Mouse (Mus musculus) activated CD4-positive, CD25-positive, alpha-beta regulatory T cell, adult 9 weeks (primary cell): ENCODE data around the gene Rimbp2. TPM values are rescaled to one million over a fixed set of nuclear protein-coding genes. Genes with fewer than 3 reads are reported as not detected.

ENCODE experiments used
- polyA plus RNA-seq: library from polyadenylated mRNA; unstranded; fragments of 100-300 nt; shearing (Covaris generic); gene quantifications from one replicate; pipeline ENCODE4 v1.2.1, GENCODE M21; 2017

Gene Rimbp2
- polyA plus RNA-seq, result not detected

GRCm38 (mm10) chr5:128953278-128954070 lies at the start of gene Rimbp2:
Gene Rimbp2 (minus strand): TSS chr5:128953486.

Other genes starting within 250 kb of the Rimbp2 start
- 3.0 TPM for gene Stx2, start 55.1 kb upstream of the Rimbp2 start, polyA plus RNA-seq
- 221 TPM for gene Ran, start 66.6 kb upstream of the Rimbp2 start, polyA plus RNA-seq
- 1.2 TPM for gene Adgrd1, start 143.3 kb upstream of the Rimbp2 start, polyA plus RNA-seq